Mouse (Mus musculus): Measurements from ENCODE around the gene Agap1. TPM values are rescaled to one million over a fixed set of nuclear protein-coding genes. Genes with fewer than 3 reads are reported as not detected.

The Agap1 gene
- polyA plus RNA-seq, 1 experiment from 2014 or later: 7.6 TPM

- ATAC-seq (ENCODE audit: low read depth): no peak
- Histone ChIP-seq H3K27ac (ENCODE audit: low read length) (no peak overlapping the region), H3K4me2 (ENCODE audit: low read depth, low read length) (no peak overlapping the region), H3K27me3 (ENCODE audit: control insufficient read depth, insufficient read depth, low read depth, low read length) (no peaks in the 10 kb centered on the region), H3K36me3 (ENCODE audit: control insufficient read depth, insufficient read depth, low read length) (no peaks in the 10 kb centered on the region), H3K9ac (ENCODE audit: low read length) (no peak overlapping the region), H3K4me3 (ENCODE audit: low read length) (no peak overlapping the region), H3K4me1 (replicated peaks; ENCODE audit: control insufficient read depth, insufficient read depth, low read length) (0 out of 2 replicates have a peak, but pooled peaks cover 2% of the 10 kb centered on the region), H3K9me3 (ENCODE audit: control insufficient read depth, low read length) (no peaks in the 10 kb centered on the region)
- WGBS: 45% methylated on average over 8 of the region's 8 CpGs
These were observed 28.5 kb upstream of the Agap1 start for GRCm38 (mm10) chr1:89426137-89426536.

- WGBS: 58% methylated on average over 5 of the region's 5 CpGs
- no peak overlapping the region for H3K27ac ChIP-seq (ENCODE audit: low read length)
These were observed 25.9 kb upstream of the Agap1 start for GRCm38 (mm10) chr1:89428671-89429070.

GRCm38 (mm10) chr1:89429946-89430640, 24.5 kb upstream of the Agap1 start:
- Histone ChIP-seq H3K4me3 (ENCODE audit: low read length) (no peak overlapping the region), H3K4me1 (replicated peaks; ENCODE audit: control insufficient read depth, insufficient read depth, low read length) (no peaks in the 10 kb centered on the region), H3K27me3 (ENCODE audit: control insufficient read depth, insufficient read depth, low read depth, low read length) (no peaks in the 10 kb centered on the region), H3K9me3 (ENCODE audit: control insufficient read depth, low read length) (no peaks in the 10 kb centered on the region), H3K36me3 (ENCODE audit: control insufficient read depth, insufficient read depth, low read length) (no peaks in the 10 kb centered on the region), H3K9ac (ENCODE audit: low read length) (no peak overlapping the region), H3K27ac (ENCODE audit: low read length) (no peak overlapping the region), H3K4me2 (ENCODE audit: low read depth, low read length) (no peak overlapping the region)
- 79% methylated on average over 11 of the region's 11 CpGs for WGBS
- no peak for ATAC-seq (ENCODE audit: low read depth)

More at GRCm38 (mm10) chr1:89428671-89429070, 25.9 kb upstream of the Agap1 start:
- no peak for ATAC-seq (ENCODE audit: low read depth)
- Histone ChIP-seq H3K36me3 (ENCODE audit: control insufficient read depth, insufficient read depth, low read length) (no peaks in the 10 kb centered on the region), H3K9me3 (ENCODE audit: control insufficient read depth, low read length) (no peaks in the 10 kb centered on the region), H3K4me1 (replicated peaks; ENCODE audit: control insufficient read depth, insufficient read depth, low read length) (0 out of 2 replicates have a peak, but pooled peaks cover 2% of the 10 kb centered on the region), H3K27me3 (ENCODE audit: control insufficient read depth, insufficient read depth, low read depth, low read length) (no peaks in the 10 kb centered on the region), H3K9ac (ENCODE audit: low read length) (no peak overlapping the region), H3K4me2 (ENCODE audit: low read depth, low read length) (no peak overlapping the region), H3K4me3 (ENCODE audit: low read length) (no peak overlapping the region)

GRCm38 (mm10) chr1:89439351-89439750, 15.3 kb upstream of the Agap1 start:
- Histone ChIP-seq H3K27me3 (ENCODE audit: control insufficient read depth, insufficient read depth, low read depth, low read length) (no peaks in the 10 kb centered on the region), H3K9ac (ENCODE audit: low read length) (no peak overlapping the region), H3K4me1 (replicated peaks; ENCODE audit: control insufficient read depth, insufficient read depth, low read length) (no peaks in the 10 kb centered on the region), H3K27ac (ENCODE audit: low read length) (no peak overlapping the region), H3K36me3 (ENCODE audit: control insufficient read depth, insufficient read depth, low read length) (no peaks in the 10 kb centered on the region), H3K4me3 (ENCODE audit: low read length) (no peak overlapping the region), H3K4me2 (ENCODE audit: low read depth, low read length) (no peak overlapping the region), H3K9me3 (ENCODE audit: control insufficient read depth, low read length) (no peaks in the 10 kb centered on the region)
- WGBS: 48% methylated on average over 6 of the region's 6 CpGs
- no peak for ATAC-seq (ENCODE audit: low read depth)

GRCm38 (mm10) chr1:89441236-89441897, 13.2 kb upstream of the Agap1 start:
- H3K27ac ChIP-seq (ENCODE audit: low read length): no peak overlapping the region
- no peak overlapping the region for H3K9ac ChIP-seq (ENCODE audit: low read length)
- H3K4me3 ChIP-seq (ENCODE audit: low read length): no peak overlapping the region
- H3K4me1 ChIP-seq (replicated peaks; ENCODE audit: control insufficient read depth, insufficient read depth, low read length): no peaks in the 10 kb centered on the region
- WGBS: 17% methylated on average over 5 of the region's 5 CpGs
- ATAC-seq (ENCODE audit: low read depth): no peak
- H3K4me2 ChIP-seq (ENCODE audit: low read depth, low read length): no peak overlapping the region
- no peaks in the 10 kb centered on the region for H3K27me3 ChIP-seq (ENCODE audit: control insufficient read depth, insufficient read depth, low read depth, low read length)
- H3K36me3 ChIP-seq (ENCODE audit: control insufficient read depth, insufficient read depth, low read length): no peaks in the 10 kb centered on the region
- H3K9me3 ChIP-seq (ENCODE audit: control insufficient read depth, low read length): no peaks in the 10 kb centered on the region

GRCm38 (mm10) chr1:89443512-89443911, 11.1 kb upstream of the Agap1 start:
- WGBS: 69% methylated on average over 9 of the region's 9 CpGs
- no peak for ATAC-seq (ENCODE audit: low read depth)
- no peak overlapping the region for H3K4me3 ChIP-seq (ENCODE audit: low read length)
- H3K9ac ChIP-seq (ENCODE audit: low read length): no peak overlapping the region
- no peaks in the 10 kb centered on the region for H3K36me3 ChIP-seq (ENCODE audit: control insufficient read depth, insufficient read depth, low read length)
- no peak overlapping the region for H3K4me2 ChIP-seq (ENCODE audit: low read depth, low read length)
- H3K27me3 ChIP-seq (ENCODE audit: control insufficient read depth, insufficient read depth, low read depth, low read length): no peaks in the 10 kb centered on the region
- no peak overlapping the region for H3K27ac ChIP-seq (ENCODE audit: low read length)
- no peaks in the 10 kb centered on the region for H3K4me1 ChIP-seq (replicated peaks; ENCODE audit: control insufficient read depth, insufficient read depth, low read length)
- H3K9me3 ChIP-seq (ENCODE audit: control insufficient read depth, low read length): no peaks in the 10 kb centered on the region

- H3K36me3 ChIP-seq (ENCODE audit: control insufficient read depth, insufficient read depth, low read length): no peaks in the 10 kb centered on the region
- H3K27ac ChIP-seq (ENCODE audit: low read length): no peak overlapping the region
- no peaks in the 10 kb centered on the region for H3K9me3 ChIP-seq (ENCODE audit: control insufficient read depth, low read length)
- no peaks in the 10 kb centered on the region for H3K4me1 ChIP-seq (replicated peaks; ENCODE audit: control insufficient read depth, insufficient read depth, low read length)
- H3K27me3 ChIP-seq (ENCODE audit: control insufficient read depth, insufficient read depth, low read depth, low read length): no peaks in the 10 kb centered on the region
- H3K4me3 ChIP-seq (ENCODE audit: low read length): no peak overlapping the region
- 77% methylated on average over 3 of the region's 3 CpGs for WGBS
- no peak for ATAC-seq (ENCODE audit: low read depth)
- no peak overlapping the region for H3K9ac ChIP-seq (ENCODE audit: low read length)
- H3K4me2 ChIP-seq (ENCODE audit: low read depth, low read length): no peak overlapping the region
These were observed 10.6 kb upstream of the Agap1 start for GRCm38 (mm10) chr1:89444014-89444413.

- 80% methylated on average over 7 of the region's 7 CpGs for WGBS
- no peaks in the 10 kb centered on the region for H3K9me3 ChIP-seq (ENCODE audit: control insufficient read depth, low read length)
These were observed 4.5 kb upstream of the Agap1 start for GRCm38 (mm10) chr1:89450139-89450538.

GRCm38 (mm10) chr1:89452138-89452537, 2.5 kb upstream of the Agap1 start:
- Histone ChIP-seq H3K4me1 (replicated peaks; ENCODE audit: control insufficient read depth, insufficient read depth, low read length) (peaks cover 16% of the 10 kb centered on the region), H3K4me3 (ENCODE audit: low read length) (no peak overlapping the region), H3K9me3 (ENCODE audit: control insufficient read depth, low read length) (no peaks in the 10 kb centered on the region), H3K27me3 (ENCODE audit: control insufficient read depth, insufficient read depth, low read depth, low read length) (no peaks in the 10 kb centered on the region), H3K9ac (ENCODE audit: low read length) (no peak overlapping the region), H3K36me3 (ENCODE audit: control insufficient read depth, insufficient read depth, low read length) (no peaks in the 10 kb centered on the region), H3K27ac (ENCODE audit: low read length) (no peak overlapping the region), H3K4me2 (ENCODE audit: low read depth, low read length) (no peak overlapping the region)
- ATAC-seq (ENCODE audit: low read depth): no peak
- WGBS: 80% methylated on average over 8 of the region's 8 CpGs

More at GRCm38 (mm10) chr1:89450139-89450538, 4.5 kb upstream of the Agap1 start:
- no peak overlapping the region for H3K4me2 ChIP-seq (ENCODE audit: low read depth, low read length)
- no peak overlapping the region for H3K9ac ChIP-seq (ENCODE audit: low read length)
- H3K27me3 ChIP-seq (ENCODE audit: control insufficient read depth, insufficient read depth, low read depth, low read length): no peaks in the 10 kb centered on the region
- no peak overlapping the region for H3K4me3 ChIP-seq (ENCODE audit: low read length)
- no peak for ATAC-seq (ENCODE audit: low read depth)
- no peaks in the 10 kb centered on the region for H3K36me3 ChIP-seq (ENCODE audit: control insufficient read depth, insufficient read depth, low read length)
- H3K27ac ChIP-seq (ENCODE audit: low read length): no peak overlapping the region
- H3K4me1 ChIP-seq (replicated peaks; ENCODE audit: control insufficient read depth, insufficient read depth, low read length): peaks cover 4% of the 10 kb centered on the region

All from lung, embryonic 16.5 days (tissue).